Mouse (Mus musculus): ENCODE data around the gene Zfp148. TPM values are rescaled to one million over a fixed set of nuclear protein-coding genes. Genes with fewer than 3 reads are reported as not detected.
"Not testable (repeated sequence)": the region's sequence is repeated elsewhere in the genome, so short reads cannot be mapped to it uniquely, and the experiment has no call there.

Gene Zfp148
- total RNA-seq, 2 experiments from 2014 or later = 91.9 to 99.8 TPM

GRCm38 (mm10) chr16:33380882-33381613 is 412 bp downstream of the Zfp148 start:
- intact Hi-C loops (cut with DNase I) = loop anchor here (5.0 kb wide), 1 partner anchor 361 kb away; no protein-coding TSS in a partner anchor
- peak; percentile 44 for DNase-seq

DNA sequence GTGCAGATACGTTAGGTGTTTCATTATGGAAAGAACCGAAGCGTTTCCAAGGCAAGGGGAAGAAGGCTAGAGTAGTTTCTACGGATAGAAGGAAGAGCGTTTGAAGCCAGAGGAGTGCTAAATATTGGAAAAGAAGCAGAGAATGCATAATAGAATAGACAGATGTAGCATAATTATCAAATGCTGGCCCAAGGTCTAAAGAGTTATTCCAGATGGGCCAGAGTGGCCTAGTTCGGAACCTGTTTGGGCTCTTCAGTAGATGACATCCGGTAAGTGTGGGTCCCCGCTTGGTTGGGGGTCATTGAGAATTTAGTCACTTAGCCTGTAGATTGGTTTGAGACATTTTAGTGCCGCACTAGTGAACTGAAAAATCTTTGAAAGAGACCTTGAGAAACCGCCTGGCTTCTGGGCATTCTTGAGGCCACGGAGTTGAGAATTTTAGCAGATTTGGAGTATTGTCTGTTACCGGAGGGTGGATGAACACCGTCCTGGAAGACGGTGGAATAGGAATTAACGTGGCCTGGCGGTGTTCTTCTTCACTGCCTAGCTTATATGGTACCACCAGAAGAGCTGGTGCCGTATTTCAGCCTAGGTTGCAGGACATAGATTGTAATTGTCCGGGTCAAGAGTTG is 1.1 kb downstream of the Zfp148 start:
- intact Hi-C loops (cut with DNase I) = loop anchor here (5.0 kb wide), 1 partner anchor 361 kb away; no protein-coding TSS in a partner anchor
- no peak for DNase-seq

DNA sequence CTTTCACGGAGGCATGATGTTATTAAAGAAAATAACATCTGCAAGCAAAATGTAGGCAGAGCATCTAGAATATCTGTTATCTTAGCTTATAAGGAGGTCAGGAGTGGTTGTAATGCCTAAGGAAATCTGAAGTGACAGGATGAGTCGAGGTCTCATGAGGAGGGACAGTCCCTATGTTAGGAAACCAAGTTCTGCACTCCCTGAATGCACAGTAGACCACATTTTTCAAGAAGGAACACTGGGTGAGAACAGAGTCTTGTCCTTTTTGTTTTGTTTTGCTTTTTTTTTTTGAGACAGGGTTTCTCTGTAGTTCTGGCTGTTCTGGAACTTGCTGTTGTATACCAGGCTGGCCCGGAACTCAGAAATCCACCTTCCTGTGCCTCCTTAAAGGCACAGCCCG is 1.7 kb downstream of the Zfp148 start:
- intact Hi-C loops (cut with DNase I) = loop anchor here (5.0 kb wide), 1 partner anchor 360 kb away; no protein-coding TSS in a partner anchor

GRCm38 (mm10) chr16:33383584-33383983 is 2.9 kb downstream of the Zfp148 start:
- no peak for DNase-seq
- intact Hi-C loops (cut with DNase I) = loop anchor here (5.0 kb wide), 1 partner anchor 359 kb away; no protein-coding TSS in a partner anchor

More for the DNA sequence above, 1.7 kb downstream of the Zfp148 start:
- DNase-seq = no peak

GRCm38 (mm10) chr16:33384057-33384456 is 3.4 kb downstream of the Zfp148 start:
- intact Hi-C loops (cut with DNase I) = loop anchor here (5.0 kb wide), 1 partner anchor 358 kb away; no protein-coding TSS in a partner anchor
- not testable (repeated sequence) for DNase-seq

- no peak for DNase-seq
- intact Hi-C loops (cut with DNase I) = no loop called here
These were observed 6.4 kb downstream of the Zfp148 start for GRCm38 (mm10) chr16:33387013-33387412.

DNA sequence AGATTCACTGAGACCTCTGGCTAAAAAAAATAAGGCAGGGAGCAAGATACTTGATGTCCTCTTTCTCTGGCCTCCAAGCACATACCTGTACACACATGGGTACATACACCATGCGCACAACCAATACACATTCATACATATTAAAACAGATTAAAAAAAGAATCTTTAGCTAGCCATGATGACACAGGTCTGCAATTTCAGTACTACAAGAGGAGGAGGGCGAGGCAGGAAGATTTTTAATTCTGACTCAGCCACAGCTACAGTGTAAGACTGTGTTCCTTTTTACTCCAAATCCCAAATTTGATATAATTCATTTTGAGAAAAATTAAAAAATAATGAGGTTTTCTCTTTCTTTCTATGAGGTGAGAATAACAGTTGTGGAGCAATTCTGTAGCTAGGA is 6.8 kb downstream of the Zfp148 start:
- intact Hi-C loops (cut with DNase I) = no loop called here
- DNase-seq = no peak

- peak; percentile 55 for DNase-seq
These were observed 19.5 kb downstream of the Zfp148 start for GRCm38 (mm10) chr16:33399913-33400782.

DNA sequence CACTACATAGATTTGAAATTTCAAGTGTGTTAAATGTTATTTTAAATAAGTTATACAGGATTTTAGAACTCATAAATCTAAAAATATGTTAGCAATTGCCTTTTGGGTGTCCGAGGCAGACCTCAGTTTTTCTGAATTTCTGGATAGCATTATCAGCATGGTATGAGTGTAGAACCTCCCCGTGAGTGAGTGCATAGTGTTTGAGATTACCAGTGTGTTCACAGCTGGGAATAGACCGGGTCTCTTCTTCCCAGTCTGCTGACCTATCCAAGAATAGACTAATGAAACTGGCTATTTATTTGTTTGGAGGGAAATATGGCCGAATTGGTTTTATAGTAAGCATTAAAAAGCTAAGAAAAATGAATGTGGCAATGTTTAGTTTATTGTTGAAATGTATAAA is 20.3 kb downstream of the Zfp148 start:
- intact Hi-C loops (cut with DNase I) = no loop called here
- DNase-seq = no peak

More at GRCm38 (mm10) chr16:33399913-33400782, 19.5 kb downstream of the Zfp148 start:
- intact Hi-C loops (cut with DNase I) = no loop called here

DNA sequence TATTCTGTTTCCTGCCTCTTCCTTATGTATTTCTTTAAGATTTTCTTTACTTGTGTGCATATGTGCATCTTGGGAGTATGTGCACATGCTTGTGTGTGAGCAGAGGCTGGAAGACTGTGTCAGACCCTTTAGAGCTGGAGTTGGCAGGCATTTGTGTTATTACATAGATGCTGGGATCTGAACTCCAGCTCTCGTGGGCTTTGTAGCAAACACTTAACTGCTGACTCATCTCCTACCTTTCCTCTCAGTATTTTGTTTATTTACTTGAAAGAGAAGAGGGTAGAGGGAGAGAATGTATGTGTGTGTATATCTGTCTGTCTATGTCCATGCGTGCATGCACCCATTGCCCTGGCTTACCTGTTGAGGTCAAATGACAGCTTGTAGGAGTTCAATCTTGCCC is 22.6 kb downstream of the Zfp148 start:
- no peak for DNase-seq
- intact Hi-C loops (cut with DNase I) = no loop called here

DNA sequence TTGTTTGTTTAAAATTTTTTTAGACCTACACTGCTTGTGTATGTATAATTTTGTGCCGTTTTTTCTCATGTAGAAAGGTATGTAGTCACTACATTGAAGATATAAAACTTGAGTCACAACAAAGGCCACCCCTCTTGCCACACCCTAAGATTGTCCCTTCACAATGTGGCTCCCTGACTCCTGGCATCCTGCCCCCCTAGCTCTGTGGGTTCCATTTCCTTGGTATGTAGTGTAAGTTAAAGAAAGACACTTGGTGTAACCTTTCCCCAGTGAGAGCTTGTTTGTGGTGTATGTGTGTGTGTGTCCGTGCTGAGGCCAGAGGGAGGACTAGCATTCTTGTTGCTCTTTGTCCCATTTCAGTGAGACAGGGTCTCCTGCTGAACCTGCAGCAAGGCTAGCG is 23.4 kb downstream of the Zfp148 start:
- DNase-seq = no peak
- intact Hi-C loops (cut with DNase I) = no loop called here

DNA sequence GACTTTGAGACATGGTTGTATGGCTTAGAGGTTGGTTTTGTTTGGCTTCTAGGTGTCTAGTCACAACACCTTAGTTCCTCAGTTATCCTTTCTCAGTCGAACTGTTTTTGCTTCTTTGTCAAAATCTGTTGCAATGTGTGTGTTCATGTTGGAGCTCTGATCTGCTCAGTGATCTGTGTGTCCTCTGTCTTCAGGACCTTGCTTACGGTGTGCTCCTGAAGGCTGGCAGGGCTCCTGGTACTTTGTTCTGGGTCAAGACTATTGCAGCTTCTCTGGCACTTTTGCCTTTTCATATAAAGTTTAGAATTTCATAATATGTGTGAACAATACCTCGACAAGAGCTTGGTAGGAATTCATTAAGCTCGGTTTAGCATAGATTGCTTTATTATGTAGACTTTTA is 24.9 kb downstream of the Zfp148 start:
- DNase-seq = no peak
- intact Hi-C loops (cut with DNase I) = no loop called here

- intact Hi-C loops (cut with DNase I) = no loop called here
- no peak for DNase-seq
These were observed 29.5 kb downstream of the Zfp148 start for GRCm38 (mm10) chr16:33410151-33410550.

- DNase-seq = no peak
- intact Hi-C loops (cut with DNase I) = no loop called here
These were observed 30.0 kb downstream of the Zfp148 start for GRCm38 (mm10) chr16:33410605-33411004.

DNA sequence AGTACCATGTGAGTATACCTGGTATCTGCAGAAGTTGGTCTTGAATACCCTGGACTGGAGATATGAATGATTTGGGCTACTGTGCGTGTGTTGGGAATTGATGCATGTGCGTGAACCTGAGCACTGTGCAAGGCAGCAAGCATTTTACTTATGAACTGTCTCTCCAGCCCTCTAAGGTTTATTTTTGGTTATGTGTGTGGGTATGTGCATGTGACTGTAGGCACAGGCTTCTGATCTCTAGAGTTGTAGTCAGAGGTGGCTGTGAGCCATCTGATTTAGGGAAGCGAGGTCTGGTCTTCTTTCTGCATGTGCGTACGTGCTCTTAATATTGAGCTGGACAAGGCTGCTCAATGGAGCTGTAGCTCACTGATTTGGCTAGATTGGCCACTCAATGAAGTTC is 33.6 kb downstream of the Zfp148 start:
- intact Hi-C loops (cut with DNase I) = no loop called here
- DNase-seq = no peak

DNA sequence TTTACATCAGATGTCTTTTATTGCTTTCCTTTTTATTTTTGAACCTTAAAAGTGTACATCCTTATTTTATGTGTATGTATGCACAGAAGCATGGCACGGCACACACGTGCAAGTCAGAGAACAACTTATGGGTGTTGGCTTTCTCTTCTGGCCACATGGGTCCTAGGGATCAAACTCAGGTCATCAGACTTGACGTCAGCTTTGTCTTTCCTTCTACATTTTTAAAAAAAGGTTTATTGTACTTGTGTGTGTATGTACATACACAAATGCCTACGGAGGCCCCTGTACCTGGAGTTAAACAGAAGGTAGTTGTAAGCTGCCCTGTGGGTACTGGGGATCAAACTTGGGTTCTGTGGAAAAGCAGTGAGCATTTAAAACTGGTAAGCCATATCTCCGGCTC is 35.0 kb downstream of the Zfp148 start:
- DNase-seq = no peak
- intact Hi-C loops (cut with DNase I) = no loop called here

GRCm38 (mm10) chr16:33428327-33428726 is 47.7 kb downstream of the Zfp148 start:
- DNase-seq = no peak
- intact Hi-C loops (cut with DNase I) = no loop called here

DNA sequence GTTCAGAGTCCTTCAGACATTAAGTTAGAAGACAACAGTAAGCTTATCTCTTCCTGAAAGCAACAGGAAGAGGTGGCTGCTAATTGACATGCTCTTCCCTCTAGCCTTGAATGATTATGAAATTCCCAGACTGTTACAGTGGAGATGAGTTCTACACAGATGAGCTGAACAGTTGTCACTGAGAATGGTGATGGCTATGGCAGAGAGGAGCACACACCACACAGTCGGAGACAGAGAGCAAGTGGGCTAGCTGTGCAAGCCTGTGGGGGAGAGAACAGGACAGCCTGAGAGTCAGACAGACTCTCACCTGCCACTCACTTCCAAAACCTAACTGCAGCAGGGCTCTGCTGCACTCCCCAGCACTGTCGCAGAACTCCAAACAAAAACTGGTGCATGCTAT is 51.0 kb downstream of the Zfp148 start:
- intact Hi-C loops (cut with DNase I) = no loop called here
- DNase-seq = no peak

GRCm38 (mm10) chr16:33441065-33441464 is 60.4 kb downstream of the Zfp148 start:
- intact Hi-C loops (cut with DNase I) = no loop called here
- DNase-seq = no peak

GRCm38 (mm10) chr16:33446830-33447229 is 66.2 kb downstream of the Zfp148 start:
- intact Hi-C loops (cut with DNase I) = no loop called here

GRCm38 (mm10) chr16:33453826-33454225 is 73.2 kb downstream of the Zfp148 start:
- intact Hi-C loops (cut with DNase I) = no loop called here

More at GRCm38 (mm10) chr16:33446830-33447229, 66.2 kb downstream of the Zfp148 start:
- DNase-seq = no peak

More at GRCm38 (mm10) chr16:33453826-33454225, 73.2 kb downstream of the Zfp148 start:
- no peak for DNase-seq
